ENCODE assay signal across 9 mouse cellular contexts in the genomic region with DNA sequence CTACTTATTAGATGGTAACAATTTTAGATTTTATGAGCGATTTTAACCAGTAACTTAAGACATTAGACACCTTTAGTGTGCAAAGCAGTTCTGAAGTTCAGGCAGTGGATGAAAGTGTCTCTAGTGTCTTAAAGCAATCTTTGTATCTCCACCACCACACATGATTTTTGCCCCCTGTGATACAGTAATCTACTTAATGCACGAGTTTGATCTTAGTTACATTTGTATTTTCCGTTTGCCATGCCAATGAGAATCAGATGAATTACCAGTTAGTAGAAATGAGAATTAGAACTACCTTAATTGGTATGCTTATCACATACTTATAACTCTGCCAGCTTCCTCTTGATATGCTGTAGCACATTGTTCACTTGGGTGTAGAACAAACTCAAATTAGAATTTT.
DNase-seq lines count a peak whose midpoint lies in the region; ATAC-seq and TF ChIP-seq lines count a peak whose summit lies in the region.
"Had no signal": no experiment of that assay in that cellular context is flagged by ENCODE, and none has a peak within 500 bp of the region (broad histone marks: within the 10 kb centered on the region; RNA-seq: fewer than 3 reads in every experiment).

No protein-coding gene starts in this region.

- no peaks in the 10 kb centered on the region; the same call in 1 of the 2 replicates for H3K36me3 ChIP-seq in heart, embryonic 10.5 days
- H3K36me3 ChIP-seq in limb, embryonic 13.5 days = no peaks in the 10 kb centered on the region; the same call in 1 of the 2 replicates
- 0 out of 2 replicates have a peak, but pooled peaks cover 4% of the 10 kb centered on the region for H3K36me3 ChIP-seq in limb, embryonic 10.5 days
- peaks cover 5% of the 10 kb centered on the region; the same call in 1 of the 2 replicates for H3K36me3 ChIP-seq in heart, postnatal 0 days (replicated peaks; ENCODE audit: control insufficient read depth, insufficient read depth, low read length)
- H3K36me3 ChIP-seq in neural tube, embryonic 14.5 days (ENCODE audit: control insufficient read depth, insufficient read depth, low read length) = no peaks in the 10 kb centered on the region

- H3K9ac ChIP-seq in limb, embryonic 13.5 days = no peak overlapping the region
- peak overlapping the region; percentile 77; the same call in 1 of the 2 replicates for H3K9ac ChIP-seq in heart, postnatal 0 days (replicated peaks; ENCODE audit: low read depth, low read length)
- no peak overlapping the region for H3K9ac ChIP-seq in neural tube, embryonic 14.5 days (replicated peaks; ENCODE audit: low read depth, low read length)
- H3K9ac ChIP-seq: liver, postnatal 0 days had no signal

- H3K9me3 ChIP-seq in heart, embryonic 10.5 days = no peaks in the 10 kb centered on the region
- H3K9me3 ChIP-seq in limb, embryonic 13.5 days = no peaks in the 10 kb centered on the region
- H3K9me3 ChIP-seq in limb, embryonic 10.5 days (replicated peaks) = no peaks in the 10 kb centered on the region
- no peaks in the 10 kb centered on the region; the same call in 1 of the 2 replicates for H3K9me3 ChIP-seq in heart, postnatal 0 days (replicated peaks; ENCODE audit: control insufficient read depth, low read length)
- no peaks in the 10 kb centered on the region for H3K9me3 ChIP-seq in neural tube, embryonic 14.5 days (ENCODE audit: control insufficient read depth, low read length)

- peak overlapping the region; percentile 45 for H3K4me2 ChIP-seq in limb, embryonic 13.5 days (replicated peaks)
- H3K4me2 ChIP-seq in heart, postnatal 0 days (ENCODE audit: low read depth, low read length) = peak overlapping the region; percentile 71
- H3K4me2 ChIP-seq in neural tube, embryonic 14.5 days (ENCODE audit: low read depth, low read length) = peak overlapping the region; percentile 30

- H3K27me3 ChIP-seq in heart, embryonic 10.5 days (ENCODE audit: insufficient read depth, poor library complexity, severe bottlenecking) = no peaks in the 10 kb centered on the region
- no peaks in the 10 kb centered on the region for H3K27me3 ChIP-seq in limb, embryonic 13.5 days
- no peaks in the 10 kb centered on the region for H3K27me3 ChIP-seq in limb, embryonic 10.5 days (ENCODE audit: low read depth, poor library complexity, severe bottlenecking)
- no peaks in the 10 kb centered on the region for H3K27me3 ChIP-seq in heart, postnatal 0 days (ENCODE audit: control insufficient read depth, insufficient read depth, low read length)
- H3K27me3 ChIP-seq in neural tube, embryonic 14.5 days (ENCODE audit: control insufficient read depth, insufficient read depth, low read length) = no peaks in the 10 kb centered on the region

- no peak for TF ChIP-seq CTCF in heart, postnatal 0 days (IDR thresholded peaks at IDR 0.05; ENCODE audit: low read depth)

- peak overlapping the region; percentile 85; the same call in 1 of the 2 replicates for H3K27ac ChIP-seq in heart, embryonic 10.5 days
- no peak overlapping the region for H3K27ac ChIP-seq in limb, embryonic 13.5 days
- no peak overlapping the region for H3K27ac ChIP-seq in limb, embryonic 10.5 days
- no peak overlapping the region for H3K27ac ChIP-seq in heart, postnatal 0 days (ENCODE audit: low read depth)
- H3K27ac ChIP-seq in neural tube, embryonic 14.5 days (ENCODE audit: low read depth, low read length) = no peak overlapping the region

- WGBS in heart, embryonic 10.5 days = 64% methylated on average over 3 of the region's 3 CpGs
- whole genome bisulfite sequencing in limb, embryonic 13.5 days = 69% methylated on average over 3 of the region's 3 CpGs
- WGBS in limb, embryonic 10.5 days = 86% methylated on average over 3 of the region's 3 CpGs
- WGBS in heart, postnatal 0 days = 38% methylated on average over 3 of the region's 3 CpGs
- 70% methylated on average over 3 of the region's 3 CpGs for WGBS in neural tube, embryonic 14.5 days

- no peak for DNase-seq in heart, embryonic 10.5 days (ENCODE audit: low spot score)
- DNase-seq in heart, postnatal 25 days (ENCODE audit: low spot score) = no peak
- DNase-seq in limb, embryonic 10.5 days (ENCODE audit: low spot score) = no peak
- no peak for DNase-seq in heart, postnatal 0 days (ENCODE audit: low spot score)
- DNase-seq in retina, embryonic 14.5 days (ENCODE audit: low spot score) = no peak
- no peak for DNase-seq in cerebellum, adult 11 months
- DNase-seq: liver, postnatal 0 days had no signal

- no peak for TF ChIP-seq EP300 in heart, postnatal 0 days (IDR thresholded peaks at IDR 0.05; ENCODE audit: low read depth)

- intact Hi-C loops in heart, postnatal 25 days (cut with DNase I) = loop anchor here (5.0 to 10.0 kb wide), 3 partner anchors 60 to 485 kb away; no protein-coding TSS in a partner anchor

- ATAC-seq in limb, embryonic 13.5 days (ENCODE audit: low FRiP score, low read depth) = no peak
- ATAC-seq in heart, postnatal 0 days (ENCODE audit: insufficient read depth, low read depth) = no peak
- ATAC-seq in neural tube, embryonic 14.5 days (ENCODE audit: low read depth) = no peak
- ATAC-seq: liver, postnatal 0 days had no signal

- peak overlapping the region; percentile 47; the same call in 1 of the 2 replicates for H3K4me3 ChIP-seq in heart, embryonic 10.5 days
- peak overlapping the region; percentile 21 for H3K4me3 ChIP-seq in limb, embryonic 13.5 days
- H3K4me3 ChIP-seq in limb, embryonic 10.5 days = no peak overlapping the region
- peak overlapping the region; percentile 67 for H3K4me3 ChIP-seq in heart, postnatal 0 days (ENCODE audit: low read depth, low read length)
- H3K4me3 ChIP-seq in neural tube, embryonic 14.5 days (ENCODE audit: low read depth, low read length) = peak overlapping the region; percentile 18; the same call in 1 of the 2 replicates

- H3K4me1 ChIP-seq in heart, embryonic 10.5 days = peaks cover 8% of the 10 kb centered on the region
- peaks cover 23% of the 10 kb centered on the region for H3K4me1 ChIP-seq in limb, embryonic 13.5 days
- H3K4me1 ChIP-seq in limb, embryonic 10.5 days = peaks cover 5% of the 10 kb centered on the region; the same call in 1 of the 2 replicates
- peaks cover 10% of the 10 kb centered on the region for H3K4me1 ChIP-seq in heart, postnatal 0 days (ENCODE audit: control insufficient read depth, insufficient read depth)
- H3K4me1 ChIP-seq in neural tube, embryonic 14.5 days (ENCODE audit: control insufficient read depth, insufficient read depth, low read length) = peaks cover 10% of the 10 kb centered on the region; the same call in 1 of the 2 replicates
